Mouse (Mus musculus) layer of hippocampus, postnatal 36 days (tissue): Measurements from ENCODE around the gene Pdcl3. TPM values are rescaled to one million over a fixed set of nuclear protein-coding genes. Genes with fewer than 3 reads are reported as not detected.
"Not testable (repeated sequence)": the region's sequence is repeated elsewhere in the genome, so short reads cannot be mapped to it uniquely, and the experiment has no call there.

Experiments
- DNase-seq, 2 experiments: peaks; one replicate each; pipeline ENCODE4 v3.0.0; 2022
- total RNA-seq, 2 experiments: library from RNA; stranded (reverse); gene quantifications; 2 replicates each; pipeline ENCODE4 v1.2.3; 2021

Pdcl3 gene
- total RNA-seq, 2 experiments from 2014 or later, result 32.5 to 35.9 TPM

- no peak for DNase-seq
Observed at GRCm38 (mm10) chr1:39025142-39025541, 39.7 kb downstream of the Pdcl3 start.

- DNase-seq, result no peak
Observed at GRCm38 (mm10) chr1:39025840-39026239, 40.4 kb downstream of the Pdcl3 start.

- DNase-seq, result no peak
Observed at GRCm38 (mm10) chr1:39029176-39029575, 43.8 kb downstream of the Pdcl3 start.

DNA sequence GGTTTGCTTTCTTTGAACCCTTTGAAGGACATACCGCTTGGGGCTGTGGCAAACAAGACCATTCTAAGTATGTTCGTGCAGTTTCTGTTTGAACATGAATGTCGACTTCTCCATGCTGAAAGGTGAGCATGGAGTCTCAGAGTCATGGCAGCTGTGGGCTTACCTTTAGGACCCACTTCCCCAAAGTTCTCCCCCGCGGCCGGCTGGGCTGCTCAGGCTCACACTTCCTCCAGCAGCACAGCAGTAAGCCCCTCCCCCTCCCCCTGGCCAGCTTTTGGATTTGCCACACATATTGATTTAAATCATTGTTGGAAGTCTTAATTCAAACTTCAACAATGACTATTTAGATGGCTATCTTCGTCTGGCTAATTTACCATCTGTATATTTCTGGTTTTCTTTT, 44.7 kb downstream of the Pdcl3 start:
- no peak for DNase-seq

- DNase-seq, result no peak
Observed at GRCm38 (mm10) chr1:39035817-39036216, 50.4 kb downstream of the Pdcl3 start.

GRCm38 (mm10) chr1:39042188-39042587, 56.8 kb downstream of the Pdcl3 start:
- DNase-seq, result no peak

DNA sequence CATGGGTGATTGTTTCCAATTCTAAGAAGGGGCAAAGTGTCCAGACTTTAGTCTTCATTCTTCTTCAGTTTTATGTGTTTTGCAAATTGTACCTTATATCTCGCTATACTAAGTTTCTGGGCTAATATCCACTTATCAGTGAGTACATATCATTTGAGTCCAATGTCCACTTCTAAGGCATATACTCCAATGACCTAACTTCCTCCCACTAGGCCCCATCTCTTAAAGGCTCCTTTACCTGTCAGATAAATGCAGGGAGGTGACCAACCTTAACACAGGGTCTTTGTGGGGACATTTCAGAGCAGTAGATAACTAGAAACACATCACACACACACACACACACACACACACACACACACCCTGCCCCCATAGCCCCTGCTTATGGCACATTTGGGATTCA, 59.0 kb downstream of the Pdcl3 start:
- not testable (repeated sequence) for DNase-seq

GRCm38 (mm10) chr1:39046689-39047088, 61.3 kb downstream of the Pdcl3 start:
- no peak for DNase-seq

Other genes with a start within 250 kb of the Pdcl3 start
- gene Lonrf2, start 148.9 kb upstream of the Pdcl3 start, total RNA-seq, result 100 to 1,000 TPM; 106 to 109 TPM
- 10 to 100 TPM; 52.2 to 55.2 TPM for gene Chst10, start 87.4 kb upstream of the Pdcl3 start, total RNA-seq
- not detected for gene Nms, start 46.5 kb upstream of the Pdcl3 start, total RNA-seq
- 10 to 100 TPM; 30.1 to 33.5 TPM for gene Npas2, start 208.1 kb downstream of the Pdcl3 start, total RNA-seq